In the genomic region with DNA sequence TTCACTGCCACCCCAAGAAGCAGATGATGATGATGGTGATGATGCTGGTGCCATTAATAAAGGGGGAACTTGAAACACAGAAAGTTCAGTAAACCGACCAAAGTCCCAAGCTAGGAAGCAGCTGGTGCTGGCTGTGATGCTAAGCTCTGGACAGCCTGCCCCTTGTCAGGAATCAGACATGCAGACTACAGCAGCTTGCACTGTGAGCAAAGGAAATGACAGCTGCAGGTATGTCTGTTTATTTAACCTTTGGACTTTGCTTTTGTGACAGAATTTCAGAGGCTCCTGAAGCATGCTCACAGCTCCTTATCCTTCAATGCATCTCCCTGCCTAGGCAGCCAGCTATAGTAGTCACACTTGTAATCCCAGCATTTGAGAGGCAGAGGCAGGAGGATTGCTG, we compare ENCODE assay signal across 19 mouse cellular contexts. TPM values are rescaled to one million over a fixed set of nuclear protein-coding genes. Genes with fewer than 3 reads are reported as not detected.
DNase-seq lines count a peak whose midpoint lies in the region; ATAC-seq and TF ChIP-seq lines count a peak whose summit lies in the region.
"Had no signal": no experiment of that assay in that cellular context is flagged by ENCODE, and none has a peak within 500 bp of the region (broad histone marks: within the 10 kb centered on the region; RNA-seq: fewer than 3 reads in every experiment).

A gene (plus strand): TSS at position 88 of the 400 bp plus-strand sequence.

- no peak within 1 kb of the TSS for H3K9ac ChIP-seq in liver, postnatal 0 days (replicated peaks)
- no peak within 1 kb of the TSS for H3K9ac ChIP-seq in intestine, postnatal 0 days (ENCODE audit: low read depth, low read length)
- H3K9ac ChIP-seq in stomach, postnatal 0 days (ENCODE audit: low read length), result no peak within 1 kb of the TSS
- H3K9ac ChIP-seq in forebrain, embryonic 13.5 days, result no peak within 1 kb of the TSS
- H3K9ac ChIP-seq: forebrain, embryonic 12.5 days; hindbrain, embryonic 15.5 days; liver, embryonic 14.5 days; midbrain, embryonic 15.5 days had no signal

- no peak within 1 kb of the TSS for H3K4me3 ChIP-seq in liver, postnatal 0 days (ENCODE audit: low read depth, low read length)
- no peak within 1 kb of the TSS for H3K4me3 ChIP-seq in intestine, postnatal 0 days (ENCODE audit: low read depth, low read length)
- no peak within 1 kb of the TSS for H3K4me3 ChIP-seq in stomach, postnatal 0 days (ENCODE audit: low read depth, low read length)
- H3K4me3 ChIP-seq in forebrain, embryonic 13.5 days, result no peak within 1 kb of the TSS
- H3K4me3 ChIP-seq: forebrain, embryonic 12.5 days; hindbrain, embryonic 15.5 days; midbrain, embryonic 15.5 days had no signal

- TF ChIP-seq EP300 in liver, postnatal 0 days (IDR thresholded peaks at IDR 0.05; ENCODE audit: low read depth), result no peak
- no peak for TF ChIP-seq EP300 in stomach, postnatal 0 days (optimal IDR thresholded peaks at IDR 0.05)

- H3K27ac ChIP-seq in liver, postnatal 0 days (ENCODE audit: low read depth), result peak within 1 kb of the TSS; percentile 80
- peak within 1 kb of the TSS; percentile 69 for H3K27ac ChIP-seq in intestine, postnatal 0 days (ENCODE audit: low read depth, low read length)
- H3K27ac ChIP-seq in stomach, postnatal 0 days (replicated peaks), result peak within 1 kb of the TSS; percentile 58; the same call in 1 of the 2 replicates
- H3K27ac ChIP-seq in forebrain, embryonic 13.5 days, result no peak within 1 kb of the TSS
- H3K27ac ChIP-seq: forebrain, embryonic 12.5 days; hindbrain, embryonic 15.5 days; liver, embryonic 14.5 days; midbrain, embryonic 15.5 days had no signal

- H3K9me3 ChIP-seq in liver, postnatal 0 days (ENCODE audit: low read length), result no peaks in the 10 kb centered on the region
- no peaks in the 10 kb centered on the region for H3K9me3 ChIP-seq in intestine, postnatal 0 days (ENCODE audit: control insufficient read depth)
- H3K9me3 ChIP-seq in stomach, postnatal 0 days (ENCODE audit: control insufficient read depth, low read length), result no peaks in the 10 kb centered on the region
- no peaks in the 10 kb centered on the region for H3K9me3 ChIP-seq in forebrain, embryonic 13.5 days (replicated peaks)
- H3K9me3 ChIP-seq: forebrain, embryonic 12.5 days; hindbrain, embryonic 15.5 days; midbrain, embryonic 15.5 days had no signal

- TF ChIP-seq CTCF in liver, postnatal 0 days (IDR thresholded peaks at IDR 0.05; ENCODE audit: low read depth), result no peak
- no peak for TF ChIP-seq CTCF in intestine, postnatal 0 days (IDR thresholded peaks at IDR 0.05; ENCODE audit: low read depth)
- no peak for TF ChIP-seq CTCF in stomach, postnatal 0 days (IDR thresholded peaks at IDR 0.05; ENCODE audit: low read depth)

- no peaks in the 10 kb centered on the region for H3K27me3 ChIP-seq in liver, postnatal 0 days (ENCODE audit: insufficient read depth, low read length)
- no peaks in the 10 kb centered on the region for H3K27me3 ChIP-seq in intestine, postnatal 0 days (replicated peaks; ENCODE audit: control insufficient read depth, insufficient read depth, low read length)
- H3K27me3 ChIP-seq in stomach, postnatal 0 days (ENCODE audit: control insufficient read depth, insufficient read depth, low read length), result no peaks in the 10 kb centered on the region
- no peaks in the 10 kb centered on the region for H3K27me3 ChIP-seq in forebrain, embryonic 13.5 days
- H3K27me3 ChIP-seq: hindbrain, embryonic 15.5 days; midbrain, embryonic 15.5 days had no signal

- WGBS in liver, postnatal 0 days (ENCODE audit: insufficient replicate concordance), result 11% methylated on average over 1 of the region's 1 CpGs
- WGBS in intestine, postnatal 0 days, result 7% methylated on average over 1 of the region's 1 CpGs
- 17% methylated on average over 1 of the region's 1 CpGs for WGBS in stomach, postnatal 0 days
- WGBS in forebrain, embryonic 13.5 days, result 82% methylated on average over 1 of the region's 1 CpGs

- peaks cover 4% of the 10 kb centered on the region; the same call in 1 of the 2 replicates for H3K4me1 ChIP-seq in liver, postnatal 0 days (ENCODE audit: insufficient read depth)
- H3K4me1 ChIP-seq in intestine, postnatal 0 days (replicated peaks; ENCODE audit: control insufficient read depth, insufficient read depth, low read length), result no peaks in the 10 kb centered on the region
- H3K4me1 ChIP-seq in stomach, postnatal 0 days (replicated peaks; ENCODE audit: control insufficient read depth, insufficient read depth), result no peaks in the 10 kb centered on the region
- no peaks in the 10 kb centered on the region for H3K4me1 ChIP-seq in forebrain, embryonic 13.5 days
- H3K4me1 ChIP-seq: hindbrain, embryonic 15.5 days had no signal

- peak within 1 kb of the TSS; percentile 26 for H3K4me2 ChIP-seq in liver, postnatal 0 days (ENCODE audit: low read depth, low read length)
- H3K4me2 ChIP-seq in intestine, postnatal 0 days (replicated peaks; ENCODE audit: low read depth), result peak within 1 kb of the TSS; percentile 7; the same call in 1 of the 2 replicates
- no peak within 1 kb of the TSS for H3K4me2 ChIP-seq in stomach, postnatal 0 days (replicated peaks; ENCODE audit: low read depth)
- H3K4me2 ChIP-seq in forebrain, embryonic 13.5 days, result no peak within 1 kb of the TSS
- H3K4me2 ChIP-seq: forebrain, embryonic 12.5 days; heart, embryonic 11.5 days; hindbrain, embryonic 15.5 days; midbrain, embryonic 15.5 days had no signal

- no peaks in the 10 kb centered on the region for H3K36me3 ChIP-seq in liver, postnatal 0 days (replicated peaks; ENCODE audit: insufficient read depth, low read length)
- no peaks in the 10 kb centered on the region for H3K36me3 ChIP-seq in intestine, postnatal 0 days (ENCODE audit: control insufficient read depth, insufficient read depth)
- H3K36me3 ChIP-seq in stomach, postnatal 0 days (ENCODE audit: control insufficient read depth, insufficient read depth, low read length), result no peaks in the 10 kb centered on the region
- H3K36me3 ChIP-seq in forebrain, embryonic 13.5 days (ENCODE audit: poor library complexity, severe bottlenecking), result no peaks in the 10 kb centered on the region
- H3K36me3 ChIP-seq: forebrain, embryonic 12.5 days; hindbrain, embryonic 15.5 days; midbrain, embryonic 15.5 days had no signal

- DNase-seq in kidney, adult 9 months, result peak; percentile 26
- no peak for DNase-seq in kidney, adult 18-20 months
- DNase-seq in liver, postnatal 0 days, result no peak
- no peak for DNase-seq in liver
- DNase-seq in stomach, postnatal 0 days (ENCODE audit: low spot score), result peak; percentile 35
- DNase-seq: cerebellum, adult 9-11 months; gastrocnemius, postnatal 25 days; kidney, postnatal 10 days; lung, postnatal 10 days; thymus, postnatal 25 days had no signal

- ATAC-seq in liver, postnatal 0 days, result no peak; the same call in 1 of the 2 replicates
- peak; percentile 83 for ATAC-seq in intestine, postnatal 0 days
- 0 out of 2 replicates have a peak, but pooled peaks have one; percentile 11 for ATAC-seq in stomach, postnatal 0 days (ENCODE audit: low FRiP score, low TSS enrichment)
- ATAC-seq in forebrain, embryonic 13.5 days, result no peak
- ATAC-seq: midbrain, embryonic 15.5 days had no signal

RNA-seq across cellular contexts. Expression of the gene that starts here (rescaled TPM):
- 0.24 and 0.26 TPM in 2 replicates for polyA plus RNA-seq in liver, postnatal 0 days (2015; fragmentation: Nextera tagmentation; extraction: Ambion mirVana)
- polyA plus RNA-seq in intestine, postnatal 0 days (2015; fragmentation: Nextera tagmentation; extraction: Ambion mirVana), result 0.83 and 1.1 TPM in 2 replicates
- polyA plus RNA-seq in stomach, postnatal 0 days (2015; fragmentation: Nextera tagmentation; extraction: Ambion mirVana), result 28.1 and 32.7 TPM in 2 replicates
- polyA plus RNA-seq in forebrain, embryonic 13.5 days (2015; fragmentation: Nextera tagmentation; extraction: Ambion mirVana), result not detected in 2 replicates
- polyA plus RNA-seq: cortical plate, adult 2 months; forebrain, embryonic 12.5 days; frontal cortex, adult 2 months; heart, embryonic 11.5 days; liver, embryonic 14.5 days; midbrain, embryonic 15.5 days had no signal

Comparison
In these comparisons a context has a peak if more than half of its experiments do, and no peak if none do; other contexts are left out.
1. RNA of the gene that starts here (polyA plus RNA-seq): 28.1 to 32.7 TPM in stomach, postnatal 0 days; 0.83 to 1.1 TPM in intestine, postnatal 0 days, 0.24 to 0.26 TPM in liver, postnatal 0 days and not detected in forebrain, embryonic 13.5 days; every median in the first group is over 10 times any median in the second.
2. DNase-seq: peak in kidney, adult 9 months (single experiment) and stomach, postnatal 0 days (single experiment); none in kidney, adult 18-20 months (single experiment), liver, postnatal 0 days (single experiment) and liver (single experiment).
3. ATAC-seq: peak in intestine, postnatal 0 days (single experiment) and stomach, postnatal 0 days (single experiment); none in liver, postnatal 0 days (single experiment) and forebrain, embryonic 13.5 days (single experiment).
4. H3K4me2 ChIP-seq: peak in liver, postnatal 0 days (single experiment) and intestine, postnatal 0 days (single experiment); none in stomach, postnatal 0 days (single experiment) and forebrain, embryonic 13.5 days (single experiment).